Mouse (Mus musculus) gastrocnemius, adult 18-20 months (tissue): Measurements from ENCODE around the gene Lysmd2. TPM values are rescaled to one million over a fixed set of nuclear protein-coding genes. Genes with fewer than 3 reads are reported as not detected.

Experiments used
- total RNA-seq, 2 experiments: library from RNA; stranded (reverse); gene quantifications; 2 replicates each; pipeline ENCODE4 v1.2.3; 2021

Gene Lysmd2
- total RNA-seq, 2 experiments from 2014 or later: 4.8 to 7.6 TPM

Other genes with a start within 250 kb of the Lysmd2 start
- 10 to 100 TPM; 26.1 to 26.7 TPM for gene Mapk6, start 215.7 kb upstream of the Lysmd2 start, total RNA-seq
- 10 to 100 TPM; 24.0 to 27.5 TPM for gene Leo1, start 184.2 kb upstream of the Lysmd2 start, total RNA-seq
- 10 to 100 TPM; 14.2 to 26.3 TPM for gene Tmod3, start 66.1 kb upstream of the Lysmd2 start, total RNA-seq
- 1 to 10 TPM; 3.7 to 5.0 TPM for gene Tmod2, start 14.4 kb upstream of the Lysmd2 start, total RNA-seq
- 1 to 10 TPM in 1 of 2 experiments, under 1 TPM in 1; 0.93 to 1.6 TPM for gene Scg3, start 58.3 kb downstream of the Lysmd2 start, total RNA-seq
- gene Bmp5, start 149.6 kb downstream of the Lysmd2 start, total RNA-seq: 1 to 10 TPM; 1.2 to 2.2 TPM